Mouse (Mus musculus) B cell, adult (primary cell): Measurements from ENCODE around the gene Olfr1132. TPM values are rescaled to one million over a fixed set of nuclear protein-coding genes. Genes with fewer than 3 reads are reported as not detected.

ENCODE experiments used
- total RNA-seq: library from RNA; stranded (reverse); gene quantifications from 4 replicates; pipeline ENCODE4 v1.2.4, GENCODE M21; 2023; ENCODE audit not compliant: inconsistent age

The Olfr1132 gene
- not detected in 4 replicates for total RNA-seq

DNA sequence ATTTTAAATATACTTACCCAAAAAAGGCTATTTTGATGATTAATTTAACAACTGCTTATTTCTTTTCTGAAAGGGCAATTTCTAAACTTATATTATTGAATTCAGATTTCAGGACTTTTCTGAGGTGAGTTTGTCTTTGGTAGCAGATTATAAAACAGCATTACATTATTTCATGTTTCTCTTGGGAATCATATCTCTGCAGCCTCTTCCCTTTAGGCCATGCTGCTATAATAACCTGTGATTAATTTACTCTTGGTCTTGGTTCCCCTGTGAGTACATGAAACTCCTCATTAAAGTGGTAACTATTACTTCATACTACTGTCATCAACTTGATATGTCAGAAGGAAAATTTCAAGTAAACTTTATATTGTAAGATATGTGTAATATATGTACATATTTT is at the start of gene Olfr1132:
Gene Olfr1132 (minus strand): TSS at position 101 of the 400 bp plus-strand sequence.

DNA sequence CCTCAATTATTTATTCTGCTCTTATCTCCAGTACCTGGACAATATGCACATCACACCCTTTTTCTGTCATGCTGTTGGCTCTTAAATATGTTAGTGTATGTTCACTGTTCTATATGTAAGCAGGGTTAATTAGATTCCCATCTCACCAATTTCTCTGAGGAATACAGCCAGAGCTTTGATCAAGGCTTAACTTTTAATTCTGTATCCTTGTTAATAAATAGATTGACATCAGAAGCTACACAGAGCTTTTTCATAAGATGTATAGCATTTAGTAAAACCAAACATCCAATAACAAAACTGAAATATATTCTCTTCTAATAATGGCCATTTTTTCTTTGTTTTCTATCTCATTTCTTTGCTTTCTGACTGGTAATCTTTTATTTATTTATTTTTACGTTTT is 36.2 kb upstream of the Olfr1132 start, which contains the start of gene Olfr1135:
Gene Olfr1135 (minus strand): TSS at position 101 of the 400 bp plus-strand sequence.

DNA sequence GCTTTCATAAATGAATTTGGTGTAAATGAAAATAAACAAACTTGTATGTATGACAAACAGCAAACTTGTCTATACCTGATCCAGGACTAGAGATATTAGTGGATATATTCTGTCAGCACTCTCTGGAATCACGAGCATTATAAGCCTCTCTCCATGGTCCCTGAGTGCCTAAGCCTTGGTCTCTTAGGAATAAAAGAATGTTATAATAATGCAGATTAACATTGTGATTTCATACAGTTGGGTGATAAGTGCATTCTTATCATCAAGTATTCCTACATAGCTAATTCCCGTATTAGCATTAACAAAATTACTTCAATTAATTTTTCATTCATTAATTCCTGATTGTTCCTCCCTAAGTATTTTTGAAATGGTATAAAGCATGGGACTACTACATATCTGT is 21.0 kb upstream of the Olfr1132 start, which contains the start of gene Olfr1134:
Gene Olfr1134 (minus strand): TSS at position 101 of the 400 bp plus-strand sequence.

DNA sequence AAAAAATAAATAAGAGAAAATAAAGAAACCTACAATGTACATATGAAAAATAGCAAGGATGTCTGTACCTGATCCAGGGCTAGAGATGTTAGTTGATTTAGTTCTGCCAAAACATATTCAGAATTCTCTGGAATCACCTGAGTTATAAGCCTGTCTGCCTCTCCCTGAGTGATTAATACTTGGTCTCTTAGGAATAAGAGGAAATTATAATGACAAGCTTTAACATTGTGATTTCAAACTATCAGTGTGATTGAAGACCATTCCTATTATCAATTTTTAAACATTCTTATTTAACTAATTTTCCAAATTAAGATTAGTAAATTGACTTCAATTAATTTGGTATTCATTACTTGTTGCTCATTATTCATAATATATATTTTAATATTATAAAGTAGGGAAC is 9.9 kb upstream of the Olfr1132 start, which contains the start of gene Olfr1133:
Gene Olfr1133 (minus strand): TSS at position 101 of the 400 bp plus-strand sequence.

DNA sequence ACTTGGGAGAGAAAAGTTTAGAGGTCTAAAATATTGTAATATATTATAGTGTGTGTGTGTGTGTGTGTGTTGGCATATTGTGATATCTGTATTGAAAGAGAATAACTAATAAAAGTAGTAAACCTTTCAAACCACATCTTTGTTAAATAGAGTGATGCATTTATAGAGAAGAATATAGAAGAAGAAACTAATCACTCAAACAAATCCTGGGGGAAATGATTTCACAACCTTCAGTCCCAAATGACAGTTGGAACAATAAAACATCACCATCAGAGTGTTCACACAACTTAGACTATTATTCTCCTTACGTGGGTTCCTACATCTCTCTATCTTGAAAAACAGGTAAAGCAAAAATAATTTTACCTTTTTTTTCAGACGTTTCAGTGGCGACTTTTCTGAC is 10.5 kb downstream of the Olfr1132 start, which contains the start of gene Olfr1131:
Gene Olfr1131 (plus strand): TSS at position 301 of the 400 bp plus-strand sequence.

DNA sequence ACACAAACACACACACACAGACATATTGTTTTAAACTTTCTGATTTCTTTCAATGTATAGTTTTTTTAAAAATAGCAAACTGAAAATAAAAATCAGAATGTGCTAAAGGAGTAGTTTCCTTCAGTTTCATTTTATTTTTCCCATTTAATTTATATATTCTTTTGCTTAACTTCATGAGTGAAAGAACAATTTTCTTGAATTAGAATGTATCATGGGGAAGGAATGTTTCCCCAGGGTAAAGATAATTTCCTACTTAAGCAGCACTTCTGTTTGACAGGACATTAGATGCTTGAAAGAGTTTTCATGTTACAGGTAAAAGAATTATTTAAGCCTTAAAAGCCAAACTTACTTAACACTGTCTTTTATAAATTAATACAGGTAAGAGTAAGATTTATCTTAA is 31.4 kb downstream of the Olfr1132 start, which contains the start of gene Olfr1130:
Gene Olfr1130 (plus strand): TSS at position 301 of the 400 bp plus-strand sequence.

Other genes starting within 250 kb of the Olfr1132 start
- gene Olfr1123, start 220.9 kb downstream of the Olfr1132 start, total RNA-seq, result not detected in 4 replicates
- not detected in 4 replicates for gene Olfr1124, start 207.3 kb downstream of the Olfr1132 start, total RNA-seq
- gene Olfr1126, start 183.6 kb downstream of the Olfr1132 start, total RNA-seq, result not detected in 4 replicates
- not detected in 4 replicates for gene Pramel7, start 140.4 kb downstream of the Olfr1132 start, total RNA-seq
- gene Pramel6, start 131.0 kb downstream of the Olfr1132 start, total RNA-seq, result not detected in 4 replicates
- gene Olfr153, start 105.7 kb downstream of the Olfr1132 start, total RNA-seq, result not detected in 4 replicates
- gene Olfr1128, start 92.0 kb downstream of the Olfr1132 start, total RNA-seq, result not detected in 4 replicates
- gene Olfr1129, start 63.6 kb downstream of the Olfr1132 start, total RNA-seq, result not detected in 4 replicates
- not detected in 4 replicates for gene Olfr1130, start 31.3 kb downstream of the Olfr1132 start, total RNA-seq
- gene Olfr1131, start 10.4 kb downstream of the Olfr1132 start, total RNA-seq, result not detected in 4 replicates
- not detected in 4 replicates for gene Olfr1133, start 9.8 kb upstream of the Olfr1132 start, total RNA-seq
- not detected in 4 replicates for gene Olfr1134, start 20.9 kb upstream of the Olfr1132 start, total RNA-seq
- gene Olfr1135, start 36.1 kb upstream of the Olfr1132 start, total RNA-seq, result not detected in 4 replicates
- gene Olfr1136, start 56.4 kb upstream of the Olfr1132 start, total RNA-seq, result not detected in 4 replicates
- not detected in 4 replicates for gene Olfr1137, start 75.6 kb upstream of the Olfr1132 start, total RNA-seq
- gene Olfr1138, start 102.4 kb upstream of the Olfr1132 start, total RNA-seq, result not detected in 4 replicates
- gene Olfr1140, start 106.2 kb upstream of the Olfr1132 start, total RNA-seq, result not detected in 4 replicates
- gene Olfr1141, start 116.5 kb upstream of the Olfr1132 start, total RNA-seq, result not detected in 4 replicates
- not detected in 4 replicates for gene Olfr152, start 141.9 kb upstream of the Olfr1132 start, total RNA-seq
- not detected in 4 replicates for gene Olfr1143, start 163.1 kb upstream of the Olfr1132 start, total RNA-seq
- not detected in 4 replicates for gene Olfr1145, start 172.3 kb upstream of the Olfr1132 start, total RNA-seq
- gene Olfr1148, start 193.0 kb upstream of the Olfr1132 start, total RNA-seq, result not detected in 4 replicates
- not detected in 4 replicates for gene Olfr1150-ps1, start 206.5 kb upstream of the Olfr1132 start, total RNA-seq
- gene Olfr1151, start 218.3 kb upstream of the Olfr1132 start, total RNA-seq, result not detected in 4 replicates
- not detected in 4 replicates for gene Olfr1152, start 229.0 kb upstream of the Olfr1132 start, total RNA-seq